Mouse (Mus musculus) hindbrain, embryonic 11.5 days (tissue): ENCODE measurements around the gene Sys1. TPM values are rescaled to one million over a fixed set of nuclear protein-coding genes. Genes with fewer than 3 reads are reported as not detected.

Experiments used
- ATAC-seq: fragments of 200-750 bp; cut with Nextera tagmentation; 2 replicates; pipeline ENCODE4 v1.8.0; 2017; ENCODE audit warnings: mild to moderate bottlenecking, moderate TSS enrichment, moderate library complexity; ENCODE audit not compliant: low FRiP score
- DNase-seq: peaks from one replicate; pipeline ENCODE4 v3.0.0-alpha.2; 2015; ENCODE audit warnings: low spot score
- H3K27ac ChIP-seq: fragments of 300-500 bp; sonication (generic); 2 replicates; pipeline ENCODE4 v1.5.1; 2014; ENCODE audit warnings: mild to moderate bottlenecking, low read depth, low read length
- H3K27me3 ChIP-seq: fragments of 300-500 bp; sonication (generic); 2 replicates; pipeline ENCODE4 v1.6.1; 2014; ENCODE audit warnings: mild to moderate bottlenecking, low read length, moderate library complexity, mixed read lengths; ENCODE audit not compliant: control insufficient read depth, insufficient read depth
- H3K36me3 ChIP-seq: fragments of 300-500 bp; sonication (generic); 2 replicates; pipeline ENCODE4 v1.6.1; 2014; ENCODE audit warnings: mild to moderate bottlenecking, low read length, moderate library complexity, mixed read lengths; ENCODE audit not compliant: control insufficient read depth, insufficient read depth
- H3K4me1 ChIP-seq: fragments of 300-500 bp; sonication (generic); replicated peaks from 2 replicates; pipeline ENCODE4 v1.6.1; 2014; ENCODE audit warnings: low read length, mixed read lengths; ENCODE audit not compliant: control insufficient read depth, insufficient read depth
- H3K4me2 ChIP-seq: fragments of 300-500 bp; sonication (generic); replicated peaks from 2 replicates; pipeline ENCODE4 v1.6.1; 2014; ENCODE audit warnings: mild to moderate bottlenecking, low read depth, low read length
- H3K4me3 ChIP-seq: fragments of 300-500 bp; sonication (generic); 2 replicates; pipeline ENCODE4 v1.5.1; 2014; ENCODE audit warnings: low read depth, low read length
- H3K9ac ChIP-seq: fragments of 300-500 bp; sonication (generic); 2 replicates; pipeline ENCODE4 v1.6.1; 2014; ENCODE audit warnings: low read depth, low read length
- H3K9me3 ChIP-seq: fragments of 300-500 bp; sonication (generic); 2 replicates; pipeline ENCODE4 v1.6.1; 2016; ENCODE audit warnings: low read length; ENCODE audit not compliant: control insufficient read depth
- WGBS: fragments of 180-500 bp; shearing (Covaris S2); extraction: QIAGEN DNeasy Blood & Tissue Kit; methylation state at CpG from one replicate; pipeline ENCODE4 v1.1.7; 2014; 5-methylcytosine and 5-hydroxymethylcytosine counted together
- polyA plus RNA-seq: library from polyadenylated mRNA; unstranded; fragments of >200 nt; fragmentation: Nextera tagmentation; extraction: Ambion mirVana; gene quantifications from 2 replicates; pipeline ENCODE4 v1.2.1, GENCODE M21; 2014

Sys1 gene
- polyA plus RNA-seq = 71.3 and 72.2 TPM in 2 replicates

DNA sequence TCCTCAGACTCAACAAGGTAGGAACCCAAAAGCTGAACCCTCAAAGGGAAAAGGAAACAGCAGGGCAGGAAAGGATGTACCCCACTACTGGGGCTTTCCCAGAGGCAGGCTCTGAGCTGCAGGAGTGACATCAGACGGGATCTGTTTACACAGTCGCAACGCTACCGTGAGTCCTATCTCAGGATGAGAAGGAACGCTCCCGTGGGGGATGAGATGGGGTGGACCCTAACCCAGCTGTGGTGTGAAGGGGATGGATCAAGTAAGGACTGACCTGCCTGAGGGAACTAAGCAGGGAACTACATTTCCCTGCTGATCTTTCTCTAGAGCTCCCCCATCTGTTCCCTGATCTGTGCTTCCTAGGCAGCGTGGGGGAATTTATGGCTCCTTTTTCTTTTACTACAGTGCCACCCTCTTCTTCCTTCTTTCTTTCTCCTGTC, at the start of gene Sys1:
Gene Sys1 (plus strand): TSS at position 101 of the 437 bp plus-strand sequence.
- peak; percentile 33 for DNase-seq

DNA sequence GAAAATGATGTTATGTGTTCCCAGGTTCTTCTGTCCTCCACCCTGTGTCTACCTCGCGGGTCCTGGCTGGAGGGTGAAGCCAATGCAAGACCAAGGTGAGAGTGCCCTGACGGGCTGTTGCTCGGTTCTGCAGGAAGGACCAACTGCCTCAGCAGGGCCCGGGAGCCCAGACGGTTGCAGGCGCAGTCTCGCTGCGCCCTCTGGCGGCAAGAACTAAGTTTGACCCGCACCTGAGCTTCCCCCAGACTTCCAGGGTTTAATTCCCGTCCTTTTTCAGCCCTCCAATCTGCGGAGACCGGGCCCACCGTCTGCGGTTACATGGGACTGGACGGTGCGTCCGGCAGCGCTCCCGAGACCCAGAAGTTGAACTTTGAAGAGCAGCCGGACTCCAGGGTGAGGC, 49.1 kb upstream of the Sys1 start:
- DNase-seq = peak; percentile 85
- 2% methylated on average over 22 of the region's 22 CpGs for WGBS
- ATAC-seq = no peak
- Histone ChIP-seq H3K9me3 (no peaks in the 10 kb centered on the region), H3K4me2 (no peak overlapping the region), H3K27ac (no peak overlapping the region), H3K36me3 (no peaks in the 10 kb centered on the region), H3K9ac (no peak overlapping the region), H3K4me3 (no peak overlapping the region), H3K4me1 (peaks cover 4% of the 10 kb centered on the region; the same call in 1 of the 2 replicates), H3K27me3 (peaks cover 66% of the 10 kb centered on the region)

More for the DNA sequence above, at the start of gene Sys1:
- H3K4me1 ChIP-seq = peaks cover 7% of the 10 kb centered on the region; the same call in 1 of the 2 replicates
- 0 out of 2 replicates have a peak within 1 kb of the TSS, but pooled peaks have one; percentile 20 for H3K9ac ChIP-seq
- H3K9me3 ChIP-seq = no peaks in the 10 kb centered on the region
- H3K4me3 ChIP-seq = no peak within 1 kb of the TSS
- H3K36me3 ChIP-seq = no peaks in the 10 kb centered on the region
- H3K27me3 ChIP-seq = no peaks in the 10 kb centered on the region
- H3K4me2 ChIP-seq = 0 out of 2 replicates have a peak within 1 kb of the TSS, but pooled peaks have one; percentile 17
- WGBS = 1% methylated on average over 7 of the region's 7 CpGs
- no peak for ATAC-seq
- H3K27ac ChIP-seq = no peak within 1 kb of the TSS

DNA sequence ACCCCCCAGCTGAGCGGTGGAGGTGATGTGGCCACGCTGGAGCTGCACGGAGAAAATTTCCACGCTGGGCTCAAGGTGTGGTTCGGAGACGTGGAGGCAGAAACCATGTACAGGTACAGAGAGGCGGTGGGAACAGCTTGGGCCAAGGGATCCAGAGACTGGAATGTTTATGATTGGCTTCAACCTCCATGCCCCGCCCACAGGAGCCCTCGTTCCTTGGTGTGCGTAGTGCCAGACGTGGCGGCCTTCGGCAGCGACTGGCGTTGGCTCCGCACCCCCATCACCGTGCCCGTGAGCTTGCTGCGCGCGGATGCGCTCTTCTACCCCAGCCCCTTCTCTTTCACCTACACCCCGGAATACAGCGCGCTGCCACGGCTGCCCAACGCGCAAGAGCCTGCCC, 42.6 kb upstream of the Sys1 start:
- Histone ChIP-seq H3K9me3 (no peaks in the 10 kb centered on the region), H3K9ac (no peak overlapping the region), H3K27ac (no peak overlapping the region), H3K4me2 (0 out of 2 replicates have a peak overlapping the region, but pooled peaks have one; percentile 23), H3K27me3 (peaks cover 14% of the 10 kb centered on the region), H3K4me1 (no peaks in the 10 kb centered on the region), H3K36me3 (no peaks in the 10 kb centered on the region), H3K4me3 (no peak overlapping the region)
- WGBS = 23% methylated on average over 27 of the region's 28 CpGs
- DNase-seq = no peak
- ATAC-seq = no peak

DNA sequence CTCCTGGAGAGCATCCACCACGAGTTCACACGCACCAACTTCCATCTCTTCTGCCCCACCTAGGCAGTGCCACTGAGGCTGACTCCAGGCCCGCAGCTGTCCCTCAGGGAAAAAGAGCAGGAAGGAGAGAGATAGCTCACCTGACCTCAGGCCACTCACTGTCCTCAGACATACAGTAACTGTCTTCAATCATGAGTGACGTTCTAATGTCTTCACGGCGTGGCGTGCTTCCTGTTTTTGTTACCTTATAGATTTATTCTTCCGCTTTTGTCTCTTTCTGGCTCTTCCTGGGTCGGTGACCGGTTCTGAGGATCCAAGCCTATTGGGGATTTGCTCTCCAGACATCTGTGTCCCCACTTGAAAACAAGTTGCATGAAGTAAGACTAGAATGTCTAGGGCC, 42.2 kb upstream of the Sys1 start:
- H3K4me3 ChIP-seq = no peak overlapping the region
- no peak overlapping the region for H3K27ac ChIP-seq
- ATAC-seq (no peak), DNase-seq (no peak)
- H3K9ac ChIP-seq = no peak overlapping the region
- 0 out of 2 replicates have a peak overlapping the region, but pooled peaks have one; percentile 23 for H3K4me2 ChIP-seq
- peaks cover 11% of the 10 kb centered on the region; the same call in 1 of the 2 replicates for H3K27me3 ChIP-seq
- WGBS = 80% methylated on average over 10 of the region's 10 CpGs
- H3K9me3 ChIP-seq = no peaks in the 10 kb centered on the region
- H3K36me3 ChIP-seq = no peaks in the 10 kb centered on the region
- no peaks in the 10 kb centered on the region for H3K4me1 ChIP-seq

DNA sequence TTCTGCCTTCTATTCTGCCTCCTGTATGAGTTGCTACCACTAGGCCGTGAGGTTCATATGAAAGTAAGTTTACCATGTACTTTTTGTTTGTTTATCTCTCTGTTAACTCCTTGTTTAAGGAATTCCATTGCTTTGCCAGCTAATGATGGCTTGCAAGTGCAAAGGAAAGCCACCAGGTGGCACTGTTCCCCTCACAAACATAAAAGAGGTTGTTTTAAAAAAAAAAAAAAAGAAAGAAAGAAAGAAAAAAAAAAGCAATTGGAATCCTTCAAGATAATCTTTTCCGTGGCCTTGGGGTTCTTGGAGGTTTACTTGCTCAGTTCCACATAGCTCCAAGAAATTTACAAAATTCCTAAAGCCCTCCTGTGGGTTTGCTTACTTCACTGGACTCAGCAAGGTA, 39.6 kb upstream of the Sys1 start:
- Histone ChIP-seq H3K4me3 (no peak overlapping the region), H3K36me3 (no peaks in the 10 kb centered on the region), H3K27ac (no peak overlapping the region), H3K9ac (no peak overlapping the region), H3K4me2 (no peak overlapping the region), H3K9me3 (no peaks in the 10 kb centered on the region), H3K27me3 (peaks cover 7% of the 10 kb centered on the region; the same call in 1 of the 2 replicates), H3K4me1 (no peaks in the 10 kb centered on the region)
- DNase-seq (peak; percentile 70), ATAC-seq (no peak)
- WGBS = 3% methylated on average over 2 of the region's 2 CpGs

DNA sequence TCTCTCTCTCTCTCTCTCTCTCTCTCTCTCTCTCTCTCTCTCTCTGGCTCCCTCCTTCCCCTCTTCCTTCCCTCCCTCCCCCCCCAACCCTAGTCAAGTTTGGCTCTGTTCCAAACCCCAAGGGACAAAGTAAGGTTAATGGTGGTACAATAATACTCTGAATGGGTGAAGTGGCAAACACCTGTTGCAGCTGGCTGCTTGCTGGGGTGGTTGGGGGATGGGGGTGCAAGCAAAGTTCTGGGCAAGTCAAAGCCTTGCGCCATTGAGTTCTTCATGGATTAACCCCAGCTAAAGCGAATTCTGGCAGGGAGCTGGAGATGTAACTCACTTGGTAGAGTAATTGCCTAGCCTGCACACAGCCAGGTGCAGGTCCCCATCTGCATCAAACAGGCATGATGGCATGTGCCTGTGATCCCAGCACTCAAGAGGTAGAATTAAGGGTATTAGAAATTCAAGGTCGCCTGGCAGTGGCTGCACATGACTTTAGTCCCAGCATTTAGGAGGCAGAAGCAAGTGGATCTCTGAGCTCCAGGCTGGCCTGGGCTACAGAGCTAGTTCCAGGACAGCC, 38.4 kb upstream of the Sys1 start:
- Histone ChIP-seq H3K27ac (no peak overlapping the region), H3K4me1 (no peaks in the 10 kb centered on the region), H3K36me3 (no peaks in the 10 kb centered on the region), H3K9ac (no peak overlapping the region), H3K4me3 (no peak overlapping the region), H3K9me3 (no peaks in the 10 kb centered on the region), H3K4me2 (no peak overlapping the region), H3K27me3 (peaks cover 7% of the 10 kb centered on the region; the same call in 1 of the 2 replicates)
- DNase-seq (no peak), ATAC-seq (no peak)
- 37% methylated on average over 3 of the region's 3 CpGs for WGBS

DNA sequence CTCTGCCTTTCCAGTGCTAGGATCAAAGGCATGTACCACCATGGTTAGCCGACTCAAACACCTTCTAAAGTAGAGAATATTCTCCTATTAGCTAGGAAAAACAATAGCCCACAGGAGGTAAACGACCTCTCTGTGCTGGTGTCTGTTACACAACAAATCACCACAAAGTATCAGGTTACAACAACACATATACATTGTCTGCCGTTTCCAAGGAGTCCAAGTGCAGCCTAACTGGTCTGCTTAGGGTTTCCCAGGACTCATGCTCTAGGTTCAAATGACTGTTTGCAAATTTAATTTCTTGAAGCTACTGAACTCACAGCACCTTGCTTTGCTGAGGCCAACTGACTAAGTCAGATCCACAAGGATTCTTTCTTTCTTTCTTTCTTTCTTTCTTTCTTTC, 37.3 kb upstream of the Sys1 start:
- ATAC-seq (no peak), DNase-seq (no peak)
- H3K27ac ChIP-seq = no peak overlapping the region
- H3K9ac ChIP-seq = no peak overlapping the region
- H3K27me3 ChIP-seq = peaks cover 2% of the 10 kb centered on the region; the same call in 1 of the 2 replicates
- H3K4me1 ChIP-seq = no peaks in the 10 kb centered on the region
- H3K4me3 ChIP-seq = no peak overlapping the region
- no peaks in the 10 kb centered on the region for H3K36me3 ChIP-seq
- 6% methylated on average over 3 of the region's 3 CpGs for WGBS
- H3K4me2 ChIP-seq = no peak overlapping the region
- no peaks in the 10 kb centered on the region for H3K9me3 ChIP-seq

DNA sequence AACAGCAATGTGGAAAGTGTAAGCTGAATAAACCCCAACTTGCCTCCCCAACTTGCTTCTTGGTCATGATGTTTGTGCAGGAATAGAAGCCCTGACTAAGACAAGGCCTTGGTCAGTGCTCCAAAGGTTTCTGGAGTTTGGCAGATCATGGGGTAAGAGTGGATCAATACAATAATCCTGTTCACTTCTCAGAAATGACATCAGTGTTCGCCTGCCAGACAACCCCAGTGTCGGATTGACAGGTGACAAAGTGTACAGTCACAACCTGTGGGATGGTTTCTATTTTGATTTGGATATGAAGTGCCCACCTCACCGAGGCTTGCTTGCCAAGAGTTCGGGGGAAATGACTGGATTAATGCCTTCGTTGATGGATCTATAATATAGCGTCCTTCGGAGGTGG, 35.5 kb upstream of the Sys1 start:
- no peak overlapping the region for H3K27ac ChIP-seq
- H3K27me3 ChIP-seq = no peaks in the 10 kb centered on the region
- DNase-seq = no peak
- H3K4me3 ChIP-seq = no peak overlapping the region
- H3K36me3 ChIP-seq = no peaks in the 10 kb centered on the region
- no peak overlapping the region for H3K9ac ChIP-seq
- H3K9me3 ChIP-seq = no peaks in the 10 kb centered on the region
- no peak for ATAC-seq
- H3K4me2 ChIP-seq = no peak overlapping the region
- no peaks in the 10 kb centered on the region for H3K4me1 ChIP-seq
- WGBS = 91% methylated on average over 7 of the region's 7 CpGs

DNA sequence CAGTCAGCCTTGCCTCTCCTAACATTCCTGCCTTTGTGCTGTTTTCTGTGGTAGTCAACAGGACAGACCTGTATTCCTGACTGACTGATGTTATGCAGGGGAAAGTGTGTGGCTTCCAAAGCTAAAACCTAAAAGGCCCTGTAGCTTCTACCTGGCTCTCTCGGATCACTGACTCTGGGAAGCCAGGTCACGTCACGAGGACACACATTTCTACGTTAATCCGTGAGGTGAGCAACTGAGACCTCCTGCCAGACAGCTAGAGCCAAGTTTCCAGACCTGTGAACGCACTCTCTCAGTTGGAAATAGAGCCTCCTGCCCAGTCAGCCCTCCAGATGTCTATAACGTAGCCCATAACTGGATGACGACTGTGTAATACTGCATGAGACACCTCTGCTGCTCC, 34.8 kb upstream of the Sys1 start:
- WGBS = 92% methylated on average over 8 of the region's 8 CpGs
- no peak for ATAC-seq
- H3K4me3 ChIP-seq = no peak overlapping the region
- H3K4me1 ChIP-seq = no peaks in the 10 kb centered on the region
- no peak for DNase-seq
- no peak overlapping the region for H3K4me2 ChIP-seq
- H3K9me3 ChIP-seq = no peaks in the 10 kb centered on the region
- H3K9ac ChIP-seq = no peak overlapping the region
- H3K36me3 ChIP-seq = no peaks in the 10 kb centered on the region
- H3K27ac ChIP-seq = no peak overlapping the region
- H3K27me3 ChIP-seq = no peaks in the 10 kb centered on the region
